Mouse (Mus musculus): ENCODE measurements around the gene Prr5.

- no peak for TF ChIP-seq CTCF (IDR thresholded peaks at IDR 0.05; ENCODE audit: low read depth)
- no peak for TF ChIP-seq EP300 (IDR thresholded peaks at IDR 0.05; ENCODE audit: low read depth)
Measured at GRCm38 (mm10) chr15:84666065-84666464, 3.4 kb upstream of the Prr5 start.
